Mouse (Mus musculus) heart, postnatal 0 days (tissue): ENCODE measurements around the gene Ceacam19. TPM values are rescaled to one million over a fixed set of nuclear protein-coding genes. Genes with fewer than 3 reads are reported as not detected.
A peak's percentile ranks its signal among the peaks of the same experiment; 100 is the strongest.

Experiments used
- ATAC-seq: fragments of 200-750 bp; cut with Nextera tagmentation; 2 replicates; pipeline ENCODE4 v1.8.0; 2017; ENCODE audit warnings: low read depth, moderate number of reproducible peaks, moderate library complexity; ENCODE audit not compliant: insufficient read depth
- DNase-seq: peaks from one replicate; pipeline ENCODE4 v3.0.0-alpha.2; 2016; ENCODE audit warnings: low spot score
- H3K27ac ChIP-seq: fragments of 300-500 bp; sonication (generic); 2 replicates; pipeline ENCODE4 v1.5.1; 2014; ENCODE audit warnings: low read depth, mild to moderate bottlenecking
- H3K27me3 ChIP-seq: fragments of 300-500 bp; sonication (generic); 2 replicates; pipeline ENCODE4 v1.6.1; 2014; ENCODE audit warnings: low read length, mixed read lengths; ENCODE audit not compliant: control insufficient read depth, insufficient read depth
- H3K36me3 ChIP-seq: fragments of 300-500 bp; sonication (generic); replicated peaks from 2 replicates; pipeline ENCODE4 v1.6.1; 2014; ENCODE audit warnings: low read length, mixed read lengths; ENCODE audit not compliant: control insufficient read depth, insufficient read depth
- H3K4me1 ChIP-seq: fragments of 300-500 bp; sonication (generic); 2 replicates; pipeline ENCODE4 v1.6.1; 2014; ENCODE audit warnings: antibody characterized with exemption; ENCODE audit not compliant: control insufficient read depth, insufficient read depth
- H3K4me2 ChIP-seq: fragments of 300-500 bp; sonication (generic); 2 replicates; pipeline ENCODE4 v1.6.1; 2014; ENCODE audit warnings: low read depth, mild to moderate bottlenecking, low read length, moderate library complexity
- H3K4me3 ChIP-seq: fragments of 300-500 bp; sonication (generic); 2 replicates; pipeline ENCODE4 v1.5.1; 2014; ENCODE audit warnings: low read depth, low read length
- H3K9ac ChIP-seq: fragments of 300-500 bp; sonication (generic); replicated peaks from 2 replicates; pipeline ENCODE4 v1.6.1; 2014; ENCODE audit warnings: low read depth, low read length, mixed read lengths
- H3K9me3 ChIP-seq: fragments of 300-500 bp; sonication (generic); replicated peaks from 2 replicates; pipeline ENCODE4 v1.6.1; 2016; ENCODE audit warnings: low read length; ENCODE audit not compliant: control insufficient read depth
- CTCF ChIP-seq: IDR thresholded peaks from 2 replicates; pipeline ENCODE4 v1.5.1; 2016; ENCODE audit warnings: antibody characterized with exemption, control low read depth, low read depth
- EP300 ChIP-seq: IDR thresholded peaks from 2 replicates; pipeline ENCODE4 v1.6.1; 2016; ENCODE audit warnings: antibody characterized with exemption, low read depth
- WGBS: fragments of 180-500 bp; shearing (Covaris S2); extraction: QIAGEN DNeasy Blood & Tissue Kit; methylation state at CpG from one replicate; pipeline ENCODE4 v1.1.7; 2014; 5-methylcytosine and 5-hydroxymethylcytosine counted together
- polyA plus RNA-seq: library from polyadenylated mRNA; unstranded; fragments of >200 nt; fragmentation: Nextera tagmentation; extraction: Ambion mirVana; gene quantifications from 2 replicates; pipeline ENCODE4 v1.2.1, GENCODE M21; 2015
- total RNA-seq: library from RNA; depleted of rRNA; stranded (reverse); fragments of >200 nt; gene quantifications from 2 replicates; pipeline ENCODE4 v1.2.3, GENCODE M21; 2014; ENCODE audit warnings: low replicate concordance; rRNA removed

Ceacam19 gene
- total and polyA plus RNA-seq, 2 experiments from 2014 or later = not detected

- ATAC-seq = no peak; the same call in 1 of the 2 replicates
- TF ChIP-seq CTCF (no peak), EP300 (no peak)
Observed at GRCm38 (mm10) chr7:19831837-19832236, 55.9 kb downstream of the Ceacam19 start.

GRCm38 (mm10) chr7:19830682-19831156 lies 57.0 kb downstream of the Ceacam19 start:
- 21% methylated on average over 13 of the region's 13 CpGs for WGBS
- H3K4me2 ChIP-seq = peak overlapping the region; percentile 27
- DNase-seq = peak; percentile 82
- no peak overlapping the region for H3K4me3 ChIP-seq
- 0 out of 2 replicates have a peak overlapping the region, but pooled peaks have one; percentile 17 for H3K27ac ChIP-seq
- no peaks in the 10 kb centered on the region for H3K27me3 ChIP-seq
- H3K4me1 ChIP-seq = peaks cover 12% of the 10 kb centered on the region
- no peaks in the 10 kb centered on the region for H3K36me3 ChIP-seq
- no peak overlapping the region for H3K9ac ChIP-seq
- no peaks in the 10 kb centered on the region for H3K9me3 ChIP-seq
- TF ChIP-seq EP300 = no peak
- TF ChIP-seq CTCF = no peak
- ATAC-seq = peak; percentile 89

More at GRCm38 (mm10) chr7:19831837-19832236, 55.9 kb downstream of the Ceacam19 start:
- 46% methylated on average over 9 of the region's 9 CpGs for WGBS
- no peak overlapping the region for H3K27ac ChIP-seq
- no peak for DNase-seq
- no peak overlapping the region for H3K4me2 ChIP-seq
- H3K27me3 ChIP-seq = no peaks in the 10 kb centered on the region
- H3K9me3 ChIP-seq = no peaks in the 10 kb centered on the region
- H3K4me3 ChIP-seq = no peak overlapping the region
- H3K9ac ChIP-seq = no peak overlapping the region
- H3K36me3 ChIP-seq = no peaks in the 10 kb centered on the region
- peaks cover 12% of the 10 kb centered on the region for H3K4me1 ChIP-seq

DNA sequence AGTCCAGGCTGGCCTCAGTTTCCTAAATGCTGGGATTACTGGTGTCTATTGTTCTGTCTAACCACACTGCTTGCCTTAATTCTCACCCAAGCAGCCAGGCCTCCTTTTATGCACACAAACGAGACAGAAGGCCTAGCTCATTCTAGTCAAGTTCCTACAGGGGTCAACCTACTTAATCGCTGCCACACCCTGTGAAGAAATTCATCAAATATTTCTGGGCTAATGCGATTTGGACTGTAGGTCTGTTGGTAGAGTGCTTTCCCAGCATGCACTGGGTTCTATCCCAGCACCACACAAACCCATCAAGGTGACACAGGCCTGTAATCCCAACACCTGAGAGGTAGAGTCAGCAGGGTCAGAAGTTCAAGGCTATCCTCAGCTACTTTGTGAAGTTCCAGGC lies 58.1 kb downstream of the Ceacam19 start:
- WGBS = 86% methylated on average over 3 of the region's 3 CpGs
- no peak for TF ChIP-seq EP300
- no peak for TF ChIP-seq CTCF
- H3K9me3 ChIP-seq = no peaks in the 10 kb centered on the region
- H3K4me1 ChIP-seq = peaks cover 14% of the 10 kb centered on the region
- H3K4me3 ChIP-seq = no peak overlapping the region
- no peak for DNase-seq
- no peak overlapping the region for H3K9ac ChIP-seq
- no peak overlapping the region for H3K27ac ChIP-seq
- H3K27me3 ChIP-seq = no peaks in the 10 kb centered on the region
- no peaks in the 10 kb centered on the region for H3K36me3 ChIP-seq
- no peak for ATAC-seq
- H3K4me2 ChIP-seq = no peak overlapping the region

GRCm38 (mm10) chr7:19826756-19827155 lies 61.0 kb downstream of the Ceacam19 start:
- Histone ChIP-seq H3K4me2 (no peak overlapping the region), H3K4me1 (peaks cover 28% of the 10 kb centered on the region), H3K36me3 (no peaks in the 10 kb centered on the region), H3K27me3 (peaks cover 2% of the 10 kb centered on the region), H3K9ac (no peak overlapping the region), H3K9me3 (no peaks in the 10 kb centered on the region), H3K4me3 (no peak overlapping the region), H3K27ac (no peak overlapping the region)
- TF ChIP-seq EP300 (no peak), CTCF (no peak)
- 40% methylated on average over 6 of the region's 6 CpGs for WGBS
- no peak for DNase-seq
- ATAC-seq = no peak

Other genes starting within 250 kb of the Ceacam19 start
- 97.9 and 128 TPM in 2 replicates for gene Clptm1, start 222.9 kb downstream of the Ceacam19 start, total RNA-seq
- gene Clptm1, start 222.9 kb downstream of the Ceacam19 start, polyA plus RNA-seq = 68.5 and 71.5 TPM in 2 replicates
- gene Apoc2, start 210.0 kb downstream of the Ceacam19 start, total RNA-seq = not detected in 2 replicates
- 0.22 and 0.78 TPM in 2 replicates for gene Apoc2, start 210.0 kb downstream of the Ceacam19 start, polyA plus RNA-seq
- gene Gm44805, start 206.5 kb downstream of the Ceacam19 start, total RNA-seq = 0.31 TPM in 1 of 2 replicates, not detected in the other
- gene Gm44805, start 206.5 kb downstream of the Ceacam19 start, polyA plus RNA-seq = not detected in 2 replicates
- not detected in 2 replicates for gene Apoc4, start 206.5 kb downstream of the Ceacam19 start, total RNA-seq
- gene Apoc4, start 206.5 kb downstream of the Ceacam19 start, polyA plus RNA-seq = 0.18 TPM in 2 replicates
- gene Apoc1, start 195.3 kb downstream of the Ceacam19 start, total RNA-seq = not detected in 2 replicates
- 8.2 and 10.8 TPM in 2 replicates for gene Apoc1, start 195.3 kb downstream of the Ceacam19 start, polyA plus RNA-seq
- gene Apoe, start 188.8 kb downstream of the Ceacam19 start, total RNA-seq = 369 and 373 TPM in 2 replicates
- gene Apoe, start 188.8 kb downstream of the Ceacam19 start, polyA plus RNA-seq = 471 and 552 TPM in 2 replicates
- 170 and 172 TPM in 2 replicates for gene Tomm40, start 172.5 kb downstream of the Ceacam19 start, total RNA-seq
- 164 and 166 TPM in 2 replicates for gene Tomm40, start 172.5 kb downstream of the Ceacam19 start, polyA plus RNA-seq
- 76.5 and 81.3 TPM in 2 replicates for gene Nectin2, start 137.5 kb downstream of the Ceacam19 start, total RNA-seq
- 43.6 and 44.8 TPM in 2 replicates for gene Nectin2, start 137.5 kb downstream of the Ceacam19 start, polyA plus RNA-seq
- gene Bcam, start 116.9 kb downstream of the Ceacam19 start, total RNA-seq = 697 and 786 TPM in 2 replicates
- gene Bcam, start 116.9 kb downstream of the Ceacam19 start, polyA plus RNA-seq = 293 and 303 TPM in 2 replicates
- 0.35 TPM in 1 of 2 replicates, not detected in the other for gene Cblc, start 91.2 kb downstream of the Ceacam19 start, total RNA-seq
- gene Cblc, start 91.2 kb downstream of the Ceacam19 start, polyA plus RNA-seq = 0.36 and 0.37 TPM in 2 replicates
- 1.7 and 6.7 TPM in 2 replicates for gene Bcl3, start 65.2 kb downstream of the Ceacam19 start, total RNA-seq
- gene Bcl3, start 65.2 kb downstream of the Ceacam19 start, polyA plus RNA-seq = 1.6 and 2.0 TPM in 2 replicates
- not detected in 2 replicates for gene Gm19345, start 36.0 kb downstream of the Ceacam19 start, total RNA-seq
- not detected in 2 replicates for gene Gm19345, start 36.0 kb downstream of the Ceacam19 start, polyA plus RNA-seq
- gene Ceacam16, start 26.7 kb downstream of the Ceacam19 start, total RNA-seq = not detected in 2 replicates
- gene Ceacam16, start 26.7 kb downstream of the Ceacam19 start, polyA plus RNA-seq = not detected in 2 replicates
- gene Pvr, start 33.2 kb upstream of the Ceacam19 start, total RNA-seq = 25.8 and 26.1 TPM in 2 replicates
- gene Pvr, start 33.2 kb upstream of the Ceacam19 start, polyA plus RNA-seq = 11.3 and 11.6 TPM in 2 replicates
- gene Igsf23, start 62.8 kb upstream of the Ceacam19 start, total RNA-seq = 3.9 and 12.4 TPM in 2 replicates
- gene Igsf23, start 62.8 kb upstream of the Ceacam19 start, polyA plus RNA-seq = 3.6 and 4.1 TPM in 2 replicates
- gene Ceacam20, start 77.4 kb upstream of the Ceacam19 start, total RNA-seq = not detected in 2 replicates
- not detected in 2 replicates for gene Ceacam20, start 77.4 kb upstream of the Ceacam19 start, polyA plus RNA-seq
- gene Nlrp9b, start 103.5 kb upstream of the Ceacam19 start, total RNA-seq = not detected in 2 replicates
- not detected in 2 replicates for gene Nlrp9b, start 103.5 kb upstream of the Ceacam19 start, polyA plus RNA-seq
- gene Vmn1r91, start 211.7 kb upstream of the Ceacam19 start, total RNA-seq = not detected in 2 replicates
- not detected in 2 replicates for gene Vmn1r91, start 211.7 kb upstream of the Ceacam19 start, polyA plus RNA-seq
- gene Gm16442, start 234.6 kb upstream of the Ceacam19 start, total RNA-seq = not detected in 2 replicates
- gene Gm16442, start 234.6 kb upstream of the Ceacam19 start, polyA plus RNA-seq = not detected in 2 replicates